Mouse (Mus musculus) bone marrow, adult 2 months (tissue): ENCODE results near the gene Wwp2.

ENCODE experiments used
- CTCF ChIP-seq: fragments of 200-500 bp; IDR thresholded peaks from 2 replicates; pipeline ENCODE4 v1.5.1; 2011; ENCODE audit warnings: low read length, control low read depth; ENCODE audit not compliant: control insufficient read depth, insufficient read depth
- POLR2A ChIP-seq: fragments of 200-500 bp; IDR thresholded peaks from 2 replicates; pipeline ENCODE4 v1.6.1; 2011; ENCODE audit warnings: low read depth, mild to moderate bottlenecking, control low read depth, low read length, borderline replicate concordance; ENCODE audit not compliant: control insufficient read depth

- TF ChIP-seq CTCF (no peak), POLR2A (no peak)
Observed at GRCm38 (mm10) chr8:107395397-107395796, 40.8 kb upstream of the Wwp2 start.
